Mouse (Mus musculus): Measurements from ENCODE around the gene Iapp.
"Not testable (repeated sequence)": the region's sequence is repeated elsewhere in the genome, so short reads cannot be mapped to it uniquely, and the experiment has no call there.

Gene Iapp

GRCm38 (mm10) chr6:142298098-142298497 lies at the start of gene Iapp:
Iapp (plus strand) TSS chr6:142298423.
- in situ Hi-C loops (cut with MboI, MseI), result no loop called here

DNA sequence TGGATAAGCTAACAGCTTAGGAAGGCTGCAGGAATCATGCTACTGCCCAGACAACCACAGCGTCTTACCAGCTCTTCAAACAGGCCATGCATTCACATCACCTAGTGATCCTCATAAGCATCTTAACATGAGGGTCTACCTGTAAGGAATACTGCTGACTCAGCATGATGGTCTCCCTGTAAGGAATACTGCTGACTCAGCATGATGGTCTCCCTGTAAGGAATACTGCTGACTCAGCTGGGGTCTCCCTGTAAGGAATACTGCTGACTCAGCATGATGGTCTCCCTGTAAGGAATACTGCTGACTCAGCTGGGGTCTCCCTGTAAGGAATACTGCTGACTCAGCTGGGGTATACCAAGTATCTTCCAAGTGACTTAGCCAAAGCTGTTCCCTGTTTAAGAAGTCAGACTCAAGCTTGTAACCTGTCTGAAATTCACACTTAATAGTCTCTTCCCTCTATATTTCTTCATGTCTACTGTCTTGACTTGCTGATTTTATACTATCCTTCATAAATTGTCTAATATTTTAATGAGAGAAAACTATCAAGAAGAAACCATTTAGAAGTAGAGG lies 47.4 kb upstream of the Iapp start:
- in situ Hi-C loops (cut with MboI, MseI), result not testable (repeated sequence)

- in situ Hi-C loops (cut with MboI, MseI), result no loop called here
Measured at GRCm38 (mm10) chr6:142275721-142276442, 22.3 kb upstream of the Iapp start.

DNA sequence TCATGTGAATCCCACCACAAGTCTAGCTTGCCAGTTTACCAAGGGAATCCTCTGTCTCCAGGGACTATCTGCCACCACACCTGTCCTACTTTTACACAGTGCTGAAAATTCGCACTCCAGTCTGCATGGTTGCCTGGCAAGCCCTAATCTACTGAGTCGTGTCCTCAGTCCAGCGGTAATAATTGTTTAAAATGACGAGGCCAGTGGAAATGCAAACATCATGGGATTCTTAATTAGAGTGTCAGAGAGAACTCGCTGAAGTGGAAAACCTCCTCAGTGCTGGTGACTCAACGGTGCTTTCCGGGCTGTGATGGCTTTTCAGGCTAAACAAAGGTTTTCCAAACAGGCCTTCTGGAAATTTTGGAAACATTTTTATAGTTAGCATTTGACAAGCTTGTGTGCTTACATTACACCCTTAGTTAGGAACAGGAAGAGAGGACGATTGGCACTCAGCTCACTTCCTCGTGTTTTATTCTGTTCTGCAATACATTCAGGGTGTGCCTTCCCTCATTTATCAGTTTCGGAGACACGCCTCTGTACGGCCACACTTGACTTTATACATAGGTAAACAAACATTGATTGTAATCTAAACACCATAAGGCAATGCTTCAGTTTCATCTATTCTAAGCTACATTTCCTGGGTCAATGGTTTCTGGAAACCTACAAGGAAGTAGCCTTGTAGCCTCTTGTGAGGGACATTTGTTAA lies 8.7 kb upstream of the Iapp start:
- in situ Hi-C loops (cut with MboI, MseI), result no loop called here

GRCm38 (mm10) chr6:142305076-142305475 lies 6.9 kb downstream of the Iapp start:
- in situ Hi-C loops (cut with MboI, MseI), result no loop called here

DNA sequence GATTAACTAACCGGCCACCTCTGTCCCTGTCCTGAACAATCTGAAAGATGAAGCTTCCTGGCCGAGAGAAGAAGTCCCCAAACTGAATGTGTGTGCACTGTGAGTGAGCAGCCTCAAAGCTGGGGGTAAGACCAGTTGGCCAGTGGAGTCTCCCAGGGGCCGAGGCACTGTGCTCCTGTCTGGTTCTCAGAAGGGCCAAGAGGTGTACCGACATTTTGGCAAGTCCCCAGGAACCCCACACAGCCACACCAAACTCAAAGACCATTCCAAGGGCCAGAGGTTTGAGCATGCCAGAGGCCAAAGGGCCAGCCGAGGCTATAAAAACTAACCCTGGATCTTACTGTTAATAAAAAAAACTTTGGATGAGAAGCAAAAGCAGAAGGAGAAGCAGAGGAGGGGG lies 16.1 kb downstream of the Iapp start:
- in situ Hi-C loops (cut with MboI, MseI), result no loop called here

DNA sequence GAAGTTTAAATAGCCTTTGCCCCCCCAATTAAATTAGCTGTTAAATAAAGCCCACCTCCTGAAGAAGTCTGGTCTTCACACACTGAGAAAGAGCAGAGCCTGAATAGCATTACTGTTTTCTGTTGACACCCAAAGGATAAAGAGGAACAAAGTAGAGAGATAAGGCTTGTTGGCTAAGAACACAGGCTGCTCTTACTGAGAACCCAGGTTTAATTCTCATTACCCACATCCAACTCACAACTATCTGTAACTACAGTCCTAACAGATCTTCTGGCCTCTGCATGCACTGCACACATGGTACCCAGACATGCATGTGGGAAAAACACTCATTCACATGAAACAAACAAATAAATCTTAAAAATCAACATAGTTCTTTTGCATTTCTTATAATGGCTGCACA lies 18.9 kb downstream of the Iapp start:
- in situ Hi-C loops (cut with MboI, MseI), result no loop called here

GRCm38 (mm10) chr6:142322881-142323280 lies 24.7 kb downstream of the Iapp start, which contains the start of gene Slco1a5:
Slco1a5 (minus strand) TSS chr6:142322981.
- in situ Hi-C loops (cut with MboI, MseI), result no loop called here

GRCm38 (mm10) chr6:142326598-142326997 lies 28.4 kb downstream of the Iapp start:
- in situ Hi-C loops (cut with MboI, MseI), result no loop called here

- in situ Hi-C loops (cut with MboI, MseI), result no loop called here
Measured at GRCm38 (mm10) chr6:142329201-142329600, 31.0 kb downstream of the Iapp start.

- in situ Hi-C loops (cut with MboI, MseI), result no loop called here
Measured at GRCm38 (mm10) chr6:142338961-142339360, 40.7 kb downstream of the Iapp start.

- in situ Hi-C loops (cut with MboI, MseI), result no loop called here
Measured at GRCm38 (mm10) chr6:142339576-142339975, 41.4 kb downstream of the Iapp start.

DNA sequence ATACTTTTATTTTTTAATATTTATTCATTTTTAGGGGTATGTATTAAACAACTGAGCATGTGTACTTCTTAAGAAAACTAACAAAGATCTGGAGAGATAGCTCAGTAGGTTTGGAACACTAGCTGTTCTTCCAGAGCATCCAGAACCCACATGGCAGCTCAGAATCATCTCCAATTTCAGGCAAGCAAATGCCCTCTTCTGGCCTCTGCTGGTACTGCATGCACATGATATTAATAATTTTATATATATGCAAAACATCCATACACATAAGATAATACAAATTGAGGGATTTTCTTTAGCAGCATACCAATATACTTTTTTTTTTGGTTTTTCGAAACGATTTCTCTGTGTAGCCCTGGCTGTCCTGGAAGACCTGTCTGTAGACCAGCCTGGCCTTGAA lies 45.3 kb downstream of the Iapp start:
- in situ Hi-C loops (cut with MboI, MseI), result no loop called here

DNA sequence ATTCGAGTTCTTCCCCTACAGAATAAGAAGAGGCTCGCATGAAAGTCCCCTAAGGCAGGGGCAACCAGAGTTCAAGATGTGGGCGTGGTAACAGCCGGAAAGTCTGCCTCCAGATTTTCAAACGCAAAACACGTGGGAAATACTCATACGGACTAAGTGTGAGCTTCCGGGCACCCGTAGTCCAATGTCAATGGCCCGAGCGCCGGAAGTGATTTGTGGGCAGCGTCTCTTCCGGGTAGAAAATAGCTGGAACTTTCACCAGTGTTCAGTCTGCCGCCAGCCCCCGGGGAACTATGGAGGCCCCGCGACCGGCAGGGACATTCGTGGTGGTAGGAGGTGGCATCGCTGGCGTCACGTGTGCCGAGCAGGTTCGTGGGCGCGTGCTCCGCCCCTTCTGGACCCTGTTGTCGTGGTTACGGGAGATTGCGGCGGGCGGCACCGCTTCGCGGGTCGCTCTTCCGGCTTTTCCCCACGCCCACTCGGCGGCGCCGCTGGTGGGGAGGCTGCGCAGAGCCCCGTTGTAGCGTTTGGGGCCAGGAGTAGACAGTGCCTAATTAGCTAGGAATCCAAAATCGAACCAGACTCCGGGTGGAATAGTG lies 47.3 kb downstream of the Iapp start, which contains the start of gene Pyroxd1:
Gene Pyroxd1 (plus strand): TSS at position 215 of the 599 bp plus-strand sequence.
- in situ Hi-C loops (cut with MboI, MseI), result loop anchor here (5.0 kb wide), 1 partner anchor 157 kb away; no protein-coding TSS in a partner anchor

GRCm38 (mm10) chr6:142346181-142347110 lies 48.2 kb downstream of the Iapp start:
- in situ Hi-C loops (cut with MboI, MseI), result loop anchor here (5.0 kb wide), 1 partner anchor 156 kb away; no protein-coding TSS in a partner anchor

DNA sequence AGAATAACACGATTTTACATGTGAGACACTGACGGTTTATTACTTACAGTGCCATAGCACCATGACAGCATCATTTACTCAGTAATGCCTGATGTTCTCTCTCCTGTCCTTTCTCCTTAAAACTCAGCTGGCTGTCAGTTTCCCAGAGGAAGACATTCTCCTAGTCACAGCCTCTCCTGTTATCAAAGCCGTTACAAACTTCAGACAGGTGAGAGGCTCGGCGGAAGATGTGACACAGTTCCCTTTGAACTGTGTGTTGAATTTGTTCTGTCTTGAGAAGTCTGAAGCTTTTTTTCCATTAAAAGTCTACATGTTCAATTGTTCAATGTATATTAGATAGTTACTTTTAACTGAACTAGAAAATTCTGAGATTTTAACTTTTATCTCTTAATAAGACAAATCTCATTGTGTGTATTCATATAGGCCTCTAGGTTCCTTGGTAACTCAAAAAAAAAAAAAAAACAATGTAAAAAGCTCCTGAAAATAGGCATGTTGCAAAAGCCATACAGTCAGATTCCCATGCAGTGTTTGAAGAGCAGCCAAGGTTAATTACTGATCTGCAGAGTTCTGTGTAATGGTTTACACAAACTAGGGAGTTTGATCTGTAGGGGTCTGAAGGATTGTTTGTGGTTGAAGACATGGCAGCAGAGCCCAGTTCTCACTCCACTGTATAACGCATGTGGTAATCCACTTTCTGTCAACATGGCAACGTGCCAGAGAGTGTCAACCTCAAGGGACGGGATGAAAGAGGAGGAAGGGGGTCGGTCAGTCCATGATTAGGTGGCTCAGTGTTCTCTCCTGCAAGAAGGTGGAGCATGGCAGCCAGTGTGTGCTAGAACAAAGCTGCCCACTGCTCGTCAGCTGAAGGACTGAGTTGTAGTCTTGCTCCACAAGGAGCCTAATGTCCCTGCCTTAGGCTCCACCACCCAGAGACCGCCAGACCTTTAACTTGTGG lies 49.5 kb downstream of the Iapp start:
- in situ Hi-C loops (cut with MboI, MseI), result loop anchor here (5.0 kb wide), 1 partner anchor 155 kb away; no protein-coding TSS in a partner anchor

DNA sequence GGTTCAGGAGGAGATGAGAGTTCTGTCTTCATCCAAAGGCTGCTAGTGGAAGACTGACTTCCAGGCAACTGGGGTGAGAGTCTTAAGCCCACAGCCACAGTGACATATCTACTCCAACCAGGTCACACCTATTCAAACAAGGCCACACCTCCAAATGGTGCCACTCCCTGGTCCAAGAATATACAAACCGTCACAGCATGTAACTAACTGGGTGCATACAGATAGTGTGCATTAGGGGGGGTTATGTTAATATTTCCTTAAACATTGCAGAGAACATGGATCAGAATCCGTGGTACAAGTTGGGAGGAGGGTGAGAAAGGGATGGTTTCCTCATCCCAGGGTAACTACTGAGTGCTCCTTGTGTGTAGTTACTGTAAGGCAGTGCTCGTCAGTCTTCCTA lies 53.9 kb downstream of the Iapp start:
- in situ Hi-C loops (cut with MboI, MseI), result not testable (repeated sequence)
